10 mouse cellular contexts compared by ENCODE assay signal in genomic region chr2:10736696-10737457, GRCm38 (mm10).
A peak's percentile ranks its signal among the peaks of the same experiment; 100 is the strongest.
DNase-seq lines count a peak whose midpoint lies in the region; ATAC-seq lines count a peak whose summit lies in the region.
"Had no signal": no experiment of that assay in that cellular context is flagged by ENCODE, and none has a peak within 500 bp of the region (broad histone marks: within the 10 kb centered on the region; RNA-seq: fewer than 3 reads in every experiment).

No protein-coding gene starts in this region.

- no peaks in the 10 kb centered on the region for H3K36me3 ChIP-seq in midbrain, embryonic 12.5 days

- 0 out of 2 replicates have a peak overlapping the region, but pooled peaks have one; percentile 30 for H3K27ac ChIP-seq in midbrain, embryonic 12.5 days (replicated peaks)

- peak overlapping the region; percentile 48 for H3K4me2 ChIP-seq in midbrain, embryonic 12.5 days (replicated peaks)

- no peaks in the 10 kb centered on the region for H3K9me3 ChIP-seq in midbrain, embryonic 12.5 days

- 10% methylated on average over 13 of the region's 13 CpGs for WGBS in midbrain, embryonic 12.5 days

- ATAC-seq in cerebellum, adult (ENCODE audit: insufficient number of reproducible peaks, low FRiP score, low TSS enrichment), result peak; percentile 50; the same call in 1 of the 2 replicates
- peak; percentile 93 for ATAC-seq in midbrain, embryonic 12.5 days (ENCODE audit: low FRiP score, low read depth)
- ATAC-seq in erythroid progenitor cell, adult 5-6 weeks (replicated peaks; ENCODE audit: low FRiP score, poor library complexity, severe bottlenecking), result no peak

- no peak overlapping the region for H3K9ac ChIP-seq in midbrain, embryonic 12.5 days (replicated peaks)

- H3K4me3 ChIP-seq in midbrain, embryonic 12.5 days, result peak overlapping the region; percentile 21

- H3K27me3 ChIP-seq in midbrain, embryonic 12.5 days, result peaks cover 53% of the 10 kb centered on the region

- peaks cover 15% of the 10 kb centered on the region for H3K4me1 ChIP-seq in midbrain, embryonic 12.5 days

- no peak for DNase-seq in cerebellum, adult 11-12 months
- peak; percentile 38 to 55 for DNase-seq in right cerebral cortex, postnatal 10 days (ENCODE audit: low spot score in 2 of 2)
- DNase-seq in right cerebral cortex, postnatal 25 days, result no peak
- no peak for DNase-seq in frontal cortex, postnatal 10 days (ENCODE audit: low spot score in 2 of 2)
- no peak for DNase-seq in ovary, adult 18-20 months (ENCODE audit: low spot score)
- DNase-seq: cerebellum, adult 8-10 months; heart, adult 18-20 months had no signal

Comparison
In these comparisons a context has a peak if more than half of its experiments do, and no peak if none do; other contexts are left out.
1. DNase-seq: peak in right cerebral cortex, postnatal 10 days (2 of 2); none in cerebellum, adult 11-12 months (single experiment), right cerebral cortex, postnatal 25 days (single experiment), frontal cortex, postnatal 10 days (0 of 2) and ovary, adult 18-20 months (single experiment).